Mouse (Mus musculus) left cerebral cortex, adult 18-20 months (tissue): ENCODE measurements around the gene S100a2. TPM values are rescaled to one million over a fixed set of nuclear protein-coding genes. Genes with fewer than 3 reads are reported as not detected.
A peak's percentile ranks its signal among the peaks of the same experiment; 100 is the strongest.

Experiments
- DNase-seq, 2 experiments: peaks; one replicate each; pipeline ENCODE4 v3.0.0; 2021 to 2022; ENCODE audit warnings: low spot score in 2 of 2, mixed read lengths in 1 of 2
- long read RNA-seq, 2 experiments: library from polyadenylated mRNA; stranded (forward); transcript quantifications; one replicate each; pipeline ENCODE4 v2.0.0; 2021
- total RNA-seq, 2 experiments: library from RNA; stranded (reverse); gene quantifications; 2 replicates each; pipeline ENCODE4 v1.2.3; 2021

Gene S100a2
- not detected for total RNA-seq
- long read RNA-seq, experiment 1 = 0 reads
- long read RNA-seq, experiment 2 = 0 reads

- no peak for DNase-seq
Observed at GRCm38 (mm10) chr3:90589947-90590346, at the start of gene S100a2. TSS of gene S100a2 (plus strand) at chr3:90590247.

GRCm38 (mm10) chr3:90540904-90541303 lies 49.1 kb upstream of the S100a2 start:
- DNase-seq = no peak

GRCm38 (mm10) chr3:90549676-90550420 lies 40.2 kb upstream of the S100a2 start:
- no peak for DNase-seq

GRCm38 (mm10) chr3:90550421-90550790 lies 39.6 kb upstream of the S100a2 start:
- no peak for DNase-seq

GRCm38 (mm10) chr3:90552231-90552630 lies 37.8 kb upstream of the S100a2 start:
- DNase-seq = no peak

GRCm38 (mm10) chr3:90555954-90556353 lies 34.1 kb upstream of the S100a2 start:
- DNase-seq = peak; percentile 12 to 14

- no peak for DNase-seq
Observed at GRCm38 (mm10) chr3:90560008-90560628, 29.9 kb upstream of the S100a2 start, which contains the start of gene S100a3. TSS of gene S100a3 (plus strand) at chr3:90560578.

GRCm38 (mm10) chr3:90574691-90575090 lies 15.4 kb upstream of the S100a2 start:
- no peak for DNase-seq

GRCm38 (mm10) chr3:90575320-90575719 lies 14.7 kb upstream of the S100a2 start:
- no peak for DNase-seq

GRCm38 (mm10) chr3:90576351-90577001 lies 13.6 kb upstream of the S100a2 start:
- no peak for DNase-seq

- no peak for DNase-seq
Observed at GRCm38 (mm10) chr3:90579433-90579832, 10.6 kb upstream of the S100a2 start.

- DNase-seq = no peak
Observed at GRCm38 (mm10) chr3:90581141-90581540, 8.9 kb upstream of the S100a2 start.

- DNase-seq = no peak
Observed at GRCm38 (mm10) chr3:90582156-90582555, 7.9 kb upstream of the S100a2 start.

GRCm38 (mm10) chr3:90582556-90582955 lies 7.5 kb upstream of the S100a2 start:
- no peak for DNase-seq

GRCm38 (mm10) chr3:90583893-90584292 lies 6.2 kb upstream of the S100a2 start:
- no peak for DNase-seq

GRCm38 (mm10) chr3:90585595-90585994 lies 4.5 kb upstream of the S100a2 start:
- peak; percentile 77 to 79 for DNase-seq

- DNase-seq = no peak
Observed at GRCm38 (mm10) chr3:90586016-90586643, 3.9 kb upstream of the S100a2 start.

- DNase-seq = peak in 1 of 2 experiments; percentile 44
Observed at GRCm38 (mm10) chr3:90586906-90587305, 3.1 kb upstream of the S100a2 start.

- peak; percentile 45 to 64 for DNase-seq
Observed at GRCm38 (mm10) chr3:90587361-90588101, 2.5 kb upstream of the S100a2 start.

- DNase-seq = no peak
Observed at GRCm38 (mm10) chr3:90589390-90589789, 657 bp upstream of the S100a2 start.

- no peak for DNase-seq
Observed at GRCm38 (mm10) chr3:90594466-90594865, 4.4 kb downstream of the S100a2 start.
